Comparison of ENCODE assay signal across 21 mouse cellular contexts in the genomic region with DNA sequence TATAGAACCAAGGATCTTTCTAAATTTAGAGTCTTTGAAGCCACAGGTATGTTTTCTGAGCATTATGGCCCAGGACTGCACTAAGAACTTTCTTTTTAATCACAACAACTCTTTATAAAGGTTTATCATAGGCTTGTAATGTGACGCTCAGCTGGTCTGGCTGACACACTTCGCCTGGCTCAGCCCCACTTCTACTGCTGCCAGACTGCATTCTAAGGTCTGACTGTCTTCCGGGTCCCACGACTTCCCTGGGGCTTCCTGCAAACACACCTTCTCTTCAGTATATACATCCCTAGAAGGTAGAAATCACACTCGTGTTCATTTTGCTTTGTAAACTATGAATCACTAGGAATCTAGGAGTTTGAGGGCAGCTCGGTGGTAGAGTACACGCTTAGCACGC. TPM values are rescaled to one million over a fixed set of nuclear protein-coding genes. Genes with fewer than 3 reads are reported as not detected.
DNase-seq lines count a peak whose midpoint lies in the region; ATAC-seq and TF ChIP-seq lines count a peak whose summit lies in the region.
"Had no signal": no experiment of that assay in that cellular context is flagged by ENCODE, and none has a peak within 500 bp of the region (broad histone marks: within the 10 kb centered on the region; RNA-seq: fewer than 3 reads in every experiment).

No protein-coding gene starts in this region.

- no peak overlapping the region for H3K9ac ChIP-seq in heart, embryonic 12.5 days
- no peak overlapping the region for H3K9ac ChIP-seq in liver, adult 2 months (ENCODE audit: low read depth, low read length)
- no peak overlapping the region for H3K9ac ChIP-seq in liver, embryonic 11.5 days (ENCODE audit: low read depth, low read length)
- H3K9ac ChIP-seq: forebrain, postnatal 0 days; hindbrain, embryonic 15.5 days; limb, embryonic 13.5 days; liver, embryonic 15.5 days had no signal

- H3K36me3 ChIP-seq in heart, embryonic 12.5 days: no peaks in the 10 kb centered on the region
- H3K36me3 ChIP-seq in liver, adult 2 months (ENCODE audit: control insufficient read depth, insufficient read depth, low read length): no peaks in the 10 kb centered on the region
- no peaks in the 10 kb centered on the region for H3K36me3 ChIP-seq in liver, embryonic 11.5 days (ENCODE audit: control insufficient read depth, insufficient read depth, low read length)
- H3K36me3 ChIP-seq: hindbrain, embryonic 15.5 days; limb, embryonic 13.5 days; liver, embryonic 15.5 days; midbrain, embryonic 10.5 days had no signal

- no peak overlapping the region for H3K4me3 ChIP-seq in cerebellum, adult 2 months (replicated peaks; ENCODE audit: insufficient read depth, low read depth, low read length)
- no peak overlapping the region for H3K4me3 ChIP-seq in heart, embryonic 12.5 days
- H3K4me3 ChIP-seq in liver, adult 2 months (ENCODE audit: insufficient read depth, low read depth, low read length): no peak overlapping the region
- H3K4me3 ChIP-seq in liver, embryonic 11.5 days (ENCODE audit: low read depth, low read length): no peak overlapping the region
- H3K4me3 ChIP-seq: hindbrain, embryonic 15.5 days; limb, embryonic 13.5 days; liver, embryonic 15.5 days; midbrain, embryonic 10.5 days had no signal

- no peaks in the 10 kb centered on the region for H3K27me3 ChIP-seq in cerebellum, adult 2 months (ENCODE audit: control insufficient read depth, insufficient read depth, low read length)
- no peaks in the 10 kb centered on the region for H3K27me3 ChIP-seq in heart, embryonic 12.5 days (replicated peaks)
- H3K27me3 ChIP-seq in liver, adult 2 months (ENCODE audit: control insufficient read depth, insufficient read depth, low read length): no peaks in the 10 kb centered on the region
- H3K27me3 ChIP-seq in liver, embryonic 11.5 days (replicated peaks; ENCODE audit: control insufficient read depth, insufficient read depth, low read length): no peaks in the 10 kb centered on the region
- H3K27me3 ChIP-seq: hindbrain, embryonic 15.5 days; limb, embryonic 13.5 days; liver, embryonic 15.5 days had no signal

- H3K79me2 ChIP-seq in liver, adult 2 months (ENCODE audit: control insufficient read depth, insufficient read depth, low read length): peaks cover 5% of the 10 kb centered on the region; the same call in 1 of the 2 replicates

- H3K27ac ChIP-seq in cerebellum, adult 2 months (ENCODE audit: insufficient read depth, low read length): peak overlapping the region; percentile 47; the same call in 1 of the 2 replicates
- H3K27ac ChIP-seq in heart, embryonic 12.5 days (ENCODE audit: poor library complexity, severe bottlenecking): peak overlapping the region; percentile 41; the same call in 1 of the 2 replicates
- H3K27ac ChIP-seq in liver, adult 2 months (replicated peaks; ENCODE audit: insufficient read depth, low read depth, low read length): peak overlapping the region; percentile 35
- no peak overlapping the region for H3K27ac ChIP-seq in liver, embryonic 11.5 days (ENCODE audit: low read depth, low read length)
- H3K27ac ChIP-seq: hindbrain, embryonic 15.5 days; limb, embryonic 13.5 days; liver, embryonic 15.5 days; midbrain, embryonic 10.5 days had no signal

- TF ChIP-seq CTCF in cerebellum, adult 2 months (IDR thresholded peaks at IDR 0.05; ENCODE audit: borderline replicate concordance, insufficient read depth, low read depth, low read length): no peak
- no peak for TF ChIP-seq CTCF in liver, adult 2 months (IDR thresholded peaks at IDR 0.05; ENCODE audit: low read depth, low read length)

- intact Hi-C loops in heart, postnatal 14 days (cut with DNase I): no loop called here

- H3K9me3 ChIP-seq in heart, embryonic 12.5 days (replicated peaks): no peaks in the 10 kb centered on the region
- no peaks in the 10 kb centered on the region for H3K9me3 ChIP-seq in liver, embryonic 11.5 days (ENCODE audit: control insufficient read depth, low read length)
- H3K9me3 ChIP-seq: hindbrain, embryonic 15.5 days; limb, embryonic 13.5 days; liver, embryonic 15.5 days; midbrain, embryonic 10.5 days had no signal

- no peak for ATAC-seq in heart, embryonic 12.5 days (ENCODE audit: insufficient number of reproducible peaks, low FRiP score)
- ATAC-seq in liver, embryonic 11.5 days (replicated peaks; ENCODE audit: low FRiP score): no peak
- no peak for ATAC-seq in activated CD4-positive, CD25-positive, alpha-beta regulatory T cell, adult 4 months
- ATAC-seq: CD4-positive, CD25-positive, alpha-beta regulatory T cell, adult 4 months; lung, postnatal 0 days; midbrain, embryonic 16.5 days had no signal

- TF ChIP-seq POLR2A in cerebellum, adult 2 months (IDR thresholded peaks at IDR 0.05; ENCODE audit: borderline replicate concordance, insufficient read depth, low read length): no peak
- TF ChIP-seq POLR2A in liver, adult 2 months (IDR thresholded peaks at IDR 0.05; ENCODE audit: extremely low read depth, insufficient read depth, low read length): no peak

- no peaks in the 10 kb centered on the region for H3K4me1 ChIP-seq in cerebellum, adult 2 months (ENCODE audit: control insufficient read depth, insufficient read depth, low read length)
- H3K4me1 ChIP-seq in heart, embryonic 12.5 days (replicated peaks): peaks cover 8% of the 10 kb centered on the region
- H3K4me1 ChIP-seq in liver, adult 2 months (ENCODE audit: control insufficient read depth, insufficient read depth, low read length): peaks cover 21% of the 10 kb centered on the region
- peaks cover 6% of the 10 kb centered on the region; the same call in 1 of the 2 replicates for H3K4me1 ChIP-seq in liver, embryonic 11.5 days (replicated peaks; ENCODE audit: control insufficient read depth, insufficient read depth, low read length)
- H3K4me1 ChIP-seq: hindbrain, embryonic 15.5 days; midbrain, embryonic 10.5 days had no signal

- 64% methylated on average over 8 of the region's 8 CpGs for WGBS in cerebellum, adult 2 months
- WGBS in heart, embryonic 12.5 days: 82% methylated on average over 8 of the region's 8 CpGs
- WGBS in liver, adult 2 months: 44% methylated on average over 8 of the region's 8 CpGs
- 84% methylated on average over 8 of the region's 8 CpGs for WGBS in liver, embryonic 11.5 days

- no peak for DNase-seq in cerebellum, adult 2 months
- no peak for DNase-seq in cerebellum, adult 11-12 months
- DNase-seq in heart, postnatal 4 days: no peak
- no peak for DNase-seq in liver, adult 2 months (ENCODE audit: extremely low read depth, low read depth, low spot score)
- no peak for DNase-seq in liver, embryonic 11.5 days (ENCODE audit: low spot score)
- peak; percentile 22 to 27 for DNase-seq in heart, postnatal 14 days
- DNase-seq: cerebellum, adult 8-10 months; cerebellum, postnatal 36 days; forebrain, postnatal 0 days; kidney, postnatal 14 days; layer of hippocampus, postnatal 36 days; thymus, postnatal 14 days had no signal

- no peak overlapping the region for H3K4me2 ChIP-seq in heart, embryonic 12.5 days
- H3K4me2 ChIP-seq in liver, embryonic 11.5 days: no peak overlapping the region
- H3K4me2 ChIP-seq: hindbrain, embryonic 15.5 days; limb, embryonic 13.5 days; liver, embryonic 15.5 days had no signal

RNA-seq across cellular contexts. Expression of gene Prkd3, which starts 26.2 kb away (rescaled TPM):
- polyA plus RNA-seq in cerebellum, adult 2 months (2012; rRNA removed): 11.1 and 14.7 TPM in 2 replicates
- polyA plus RNA-seq in heart, embryonic 12.5 days (2016; fragmentation: Nextera tagmentation; extraction: Ambion mirVana): 35.4 and 37.5 TPM in 2 replicates
- 10 to 100 TPM; 34.1 to 34.4 TPM for total RNA-seq in heart, postnatal 4 days (2021)
- total RNA-seq in liver, adult 2 months (2014; rRNA removed): 191 and 211 TPM in 2 replicates
- 71.8 and 79.6 TPM in 2 replicates for polyA plus RNA-seq in liver, adult 2 months (2012; rRNA removed)
- polyA plus RNA-seq in liver, embryonic 11.5 days (2014; fragmentation: Nextera tagmentation; extraction: Ambion mirVana): 21.8 and 24.8 TPM in 2 replicates
- 10 to 100 TPM; 22.9 to 23.8 TPM for total RNA-seq in heart, postnatal 14 days (2021)
- 1 to 10 TPM; 5.7 to 8.2 TPM for polyA plus RNA-seq in activated CD4-positive, CD25-positive, alpha-beta regulatory T cell, adult 4 months (2017; shearing (Covaris generic))

RNA-seq across cellular contexts. Expression of gene Qpct, which starts 57.3 kb away (rescaled TPM):
- 8.7 and 10.1 TPM in 2 replicates for polyA plus RNA-seq in cerebellum, adult 2 months (2012; rRNA removed)
- 50.0 and 51.7 TPM in 2 replicates for polyA plus RNA-seq in heart, embryonic 12.5 days (2016; fragmentation: Nextera tagmentation; extraction: Ambion mirVana)
- total RNA-seq in heart, postnatal 4 days (2021): 10 to 100 TPM; 12.0 to 15.5 TPM
- total RNA-seq in liver, adult 2 months (2014; rRNA removed): 17.6 and 26.6 TPM in 2 replicates
- polyA plus RNA-seq in liver, adult 2 months (2012; rRNA removed): 9.8 and 12.1 TPM in 2 replicates
- polyA plus RNA-seq in liver, embryonic 11.5 days (2014; fragmentation: Nextera tagmentation; extraction: Ambion mirVana): 7.5 and 10.3 TPM in 2 replicates
- 1 to 10 TPM; 8.9 to 9.3 TPM for total RNA-seq in heart, postnatal 14 days (2021)
- polyA plus RNA-seq in activated CD4-positive, CD25-positive, alpha-beta regulatory T cell, adult 4 months (2017; shearing (Covaris generic)): 1 to 10 TPM; 2.1 to 3.7 TPM

RNA-seq across cellular contexts. Expression of gene Ndufaf7, which starts 57.4 kb away (rescaled TPM):
- 45.3 and 46.7 TPM in 2 replicates for polyA plus RNA-seq in cerebellum, adult 2 months (2012; rRNA removed)
- polyA plus RNA-seq in heart, embryonic 12.5 days (2016; fragmentation: Nextera tagmentation; extraction: Ambion mirVana): 61.2 and 65.4 TPM in 2 replicates
- 10 to 100 TPM; 49.2 to 53.5 TPM for total RNA-seq in heart, postnatal 4 days (2021)
- 14.6 and 17.3 TPM in 2 replicates for total RNA-seq in liver, adult 2 months (2014; rRNA removed)
- polyA plus RNA-seq in liver, adult 2 months (2012; rRNA removed): 5.5 and 5.7 TPM in 2 replicates
- 58.0 and 67.3 TPM in 2 replicates for polyA plus RNA-seq in liver, embryonic 11.5 days (2014; fragmentation: Nextera tagmentation; extraction: Ambion mirVana)
- 10 to 100 TPM; 48.4 to 49.2 TPM for total RNA-seq in heart, postnatal 14 days (2021)
- 10 to 100 TPM; 58.3 to 60.6 TPM for polyA plus RNA-seq in activated CD4-positive, CD25-positive, alpha-beta regulatory T cell, adult 4 months (2017; shearing (Covaris generic))

RNA-seq across cellular contexts. Expression of gene Cebpz, which starts 57.5 kb away (rescaled TPM):
- polyA plus RNA-seq in cerebellum, adult 2 months (2012; rRNA removed): 20.9 and 21.5 TPM in 2 replicates
- 37.5 and 40.4 TPM in 2 replicates for polyA plus RNA-seq in heart, embryonic 12.5 days (2016; fragmentation: Nextera tagmentation; extraction: Ambion mirVana)
- 10 to 100 TPM; 19.3 to 20.6 TPM for total RNA-seq in heart, postnatal 4 days (2021)
- total RNA-seq in liver, adult 2 months (2014; rRNA removed): 17.7 and 19.0 TPM in 2 replicates
- 3.2 and 4.4 TPM in 2 replicates for polyA plus RNA-seq in liver, adult 2 months (2012; rRNA removed)
- 73.8 and 74.0 TPM in 2 replicates for polyA plus RNA-seq in liver, embryonic 11.5 days (2014; fragmentation: Nextera tagmentation; extraction: Ambion mirVana)
- total RNA-seq in heart, postnatal 14 days (2021): 10 to 100 TPM; 18.0 TPM
- polyA plus RNA-seq in activated CD4-positive, CD25-positive, alpha-beta regulatory T cell, adult 4 months (2017; shearing (Covaris generic)): 10 to 100 TPM; 49.7 to 74.8 TPM

Comparison
In these comparisons a context has a peak if more than half of its experiments do, and no peak if none do; other contexts are left out.
1. DNase-seq: peak in heart, postnatal 14 days (2 of 2); none in cerebellum, adult 2 months (0 of 2), cerebellum, adult 11-12 months (single experiment), heart, postnatal 4 days (single experiment), liver, adult 2 months (single experiment) and liver, embryonic 11.5 days (single experiment).